Mouse (Mus musculus): ENCODE measurements around the gene Slc12a5.

Slc12a5 gene

GRCm38 (mm10) chr2:165027163-165027562 lies 66.6 kb downstream of the Slc12a5 start:
- no peak for DNase-seq (ENCODE audit: low read depth, low spot score)

- DNase-seq (ENCODE audit: low read depth, low spot score) = peak; percentile 62
These were observed 71.9 kb downstream of the Slc12a5 start for GRCm38 (mm10) chr2:165032533-165032932.

GRCm38 (mm10) chr2:165033306-165033705 lies 72.7 kb downstream of the Slc12a5 start:
- no peak for DNase-seq (ENCODE audit: low read depth, low spot score)

GRCm38 (mm10) chr2:165034131-165035057 lies 73.8 kb downstream of the Slc12a5 start, which contains the start of gene Ncoa5:
Ncoa5 (minus strand) TSS chr2:165034867.
- DNase-seq (ENCODE audit: low read depth, low spot score) = peak; percentile 99

- no peak for DNase-seq (ENCODE audit: low read depth, low spot score)
These were observed 74.4 kb downstream of the Slc12a5 start for GRCm38 (mm10) chr2:165035058-165035431.

- DNase-seq (ENCODE audit: low read depth, low spot score) = no peak
These were observed 76.8 kb downstream of the Slc12a5 start for GRCm38 (mm10) chr2:165037415-165037814.

GRCm38 (mm10) chr2:165042126-165042525 lies 81.5 kb downstream of the Slc12a5 start:
- DNase-seq (ENCODE audit: low read depth, low spot score) = no peak

- DNase-seq (ENCODE audit: low read depth, low spot score) = peak; percentile 62
These were observed 82.6 kb downstream of the Slc12a5 start for GRCm38 (mm10) chr2:165043090-165043636.

- no peak for DNase-seq (ENCODE audit: low read depth, low spot score)
These were observed 83.1 kb downstream of the Slc12a5 start for GRCm38 (mm10) chr2:165043729-165044128.

GRCm38 (mm10) chr2:165049044-165049443 lies 88.4 kb downstream of the Slc12a5 start:
- DNase-seq (ENCODE audit: low read depth, low spot score) = no peak
